Mouse (Mus musculus) gastrocnemius, postnatal 25 days (tissue): ENCODE measurements around the gene Uhrf1. TPM values are rescaled to one million over a fixed set of nuclear protein-coding genes. Genes with fewer than 3 reads are reported as not detected.

Source experiments
- DNase-seq: peaks from one replicate; pipeline ENCODE4 v3.0.0; 2022
- total RNA-seq, 2 experiments: library from RNA; stranded (reverse); gene quantifications; 1 replicate in 1 of 2; 2 replicates in 1 of 2; pipeline ENCODE4 v1.2.3; 2021

Gene Uhrf1
- total RNA-seq, 2 experiments from 2014 or later = 2.6 to 2.7 TPM

- DNase-seq = no peak
Measured at GRCm38 (mm10) chr17:56300186-56300585, 2.9 kb upstream of the Uhrf1 start, which contains the start of gene Arrdc5. Arrdc5 (minus strand) TSS chr17:56300286.

GRCm38 (mm10) chr17:56302363-56302996 is 641 bp upstream of the Uhrf1 start:
- DNase-seq = no peak

DNA sequence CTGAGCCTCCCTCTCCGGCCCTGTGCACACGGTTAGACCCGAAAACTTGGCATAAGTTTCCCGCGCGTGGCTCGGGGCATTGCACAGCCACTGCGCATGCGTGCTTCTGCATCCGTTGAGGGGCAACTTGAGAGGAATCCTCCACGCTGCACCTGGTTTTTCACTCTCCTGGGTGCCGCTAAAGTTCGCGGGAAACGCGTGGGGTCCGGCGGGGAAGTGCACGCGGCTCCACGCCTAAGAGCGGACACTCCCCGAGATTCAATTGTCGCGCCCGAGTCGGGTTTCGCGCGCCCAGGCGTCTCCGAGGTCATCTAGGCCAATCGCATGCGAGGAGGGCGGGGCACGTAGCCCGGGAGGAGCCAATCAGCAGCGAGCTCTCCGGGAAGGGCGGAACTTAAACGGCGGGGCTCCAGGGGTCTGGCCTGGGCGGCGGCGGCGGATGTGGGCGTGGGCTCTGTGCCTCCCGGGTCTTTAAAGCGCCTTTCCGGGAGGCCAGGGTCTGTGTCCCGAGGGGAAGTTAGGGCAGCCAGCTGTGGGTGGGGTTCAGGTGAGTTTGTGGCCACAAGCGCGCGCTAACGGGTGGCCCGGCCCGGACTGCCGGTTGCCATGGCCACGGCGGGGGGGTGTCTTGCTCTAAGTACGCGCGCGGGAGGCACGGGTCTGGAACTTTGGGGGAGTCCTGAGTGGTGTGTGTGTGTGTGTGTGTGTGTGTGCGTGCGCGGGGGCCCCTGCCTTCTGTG is 896 bp downstream of the Uhrf1 start:
- DNase-seq = peak; percentile 95

- no peak for DNase-seq
Measured at GRCm38 (mm10) chr17:56304718-56305117, 1.6 kb downstream of the Uhrf1 start.

- DNase-seq = no peak
Measured at GRCm38 (mm10) chr17:56305156-56305555, 2.0 kb downstream of the Uhrf1 start.

DNA sequence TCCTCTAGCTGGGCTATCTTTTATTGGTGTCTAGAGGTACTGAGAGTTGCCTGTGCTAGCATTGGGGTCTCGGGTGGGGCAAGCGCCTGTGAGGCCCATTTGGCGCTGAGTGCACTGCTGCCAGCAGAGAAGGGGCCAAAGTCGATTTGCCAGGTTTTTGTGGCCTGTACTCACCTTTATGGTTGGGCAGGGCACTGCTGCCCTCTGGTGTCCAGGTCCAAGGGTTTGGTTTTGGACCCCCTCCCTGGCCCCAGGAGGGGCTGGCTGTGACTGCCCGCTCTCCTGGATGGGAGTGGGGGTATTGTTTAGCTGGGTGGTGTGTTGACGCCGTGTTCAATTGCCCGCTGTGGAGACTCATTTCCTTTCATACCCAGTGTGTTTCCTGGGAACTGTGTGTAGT is 2.7 kb downstream of the Uhrf1 start:
- DNase-seq = no peak

- DNase-seq = no peak
Measured at GRCm38 (mm10) chr17:56308088-56308487, 5.0 kb downstream of the Uhrf1 start.

DNA sequence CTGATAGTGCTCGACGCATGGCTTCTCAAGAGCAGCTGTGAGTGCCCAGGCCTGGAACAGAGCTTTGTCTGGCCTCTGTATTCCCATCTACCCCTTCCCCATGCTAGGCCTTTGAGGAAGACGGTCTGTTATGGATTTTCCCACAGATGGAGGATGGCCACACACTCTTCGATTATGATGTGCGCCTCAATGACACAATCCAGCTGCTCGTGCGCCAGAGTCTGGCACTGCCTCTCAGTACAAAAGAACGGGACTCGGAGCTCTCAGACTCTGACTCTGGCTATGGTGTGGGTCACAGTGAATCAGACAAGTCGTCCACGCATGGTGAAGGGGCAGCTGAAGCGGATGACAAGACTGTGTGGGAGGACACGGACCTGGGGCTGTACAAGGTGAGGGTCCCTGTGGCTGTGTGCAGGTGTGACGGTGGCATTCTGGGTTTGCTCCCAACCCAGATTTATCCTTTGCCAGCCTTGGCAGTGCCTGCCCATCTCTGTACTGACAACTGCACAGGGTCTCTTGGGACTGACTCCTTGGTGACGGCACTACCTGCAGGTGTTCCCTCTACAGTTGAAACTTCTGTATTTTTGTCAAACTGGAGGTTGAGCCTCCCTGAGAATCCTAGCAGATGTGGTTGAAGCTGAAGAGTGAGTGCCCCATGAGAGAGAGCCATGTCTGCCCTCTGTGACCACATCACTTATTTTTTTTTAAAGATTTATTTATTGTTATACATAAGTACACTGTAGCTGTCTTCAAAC is 6.2 kb downstream of the Uhrf1 start:
- no peak for DNase-seq

DNA sequence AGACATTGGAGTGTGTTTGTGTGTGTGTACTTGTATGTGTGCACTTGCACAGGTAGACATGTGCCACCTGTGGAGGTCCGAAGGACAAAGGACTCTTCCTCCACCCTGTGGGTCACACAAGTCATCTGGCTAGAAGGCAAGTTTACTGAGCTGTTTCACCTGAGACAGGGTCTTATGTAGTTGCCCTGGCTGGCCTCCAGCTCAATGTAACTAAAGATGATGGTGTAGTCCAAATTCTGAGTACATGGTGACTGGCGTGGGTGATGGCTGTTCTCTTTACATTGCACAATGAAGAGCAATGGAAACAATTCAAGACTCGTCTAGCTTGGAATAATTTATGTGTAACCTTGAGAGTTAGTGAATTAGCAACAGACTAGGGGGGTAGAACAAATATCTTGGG is 21.3 kb downstream of the Uhrf1 start:
- no peak for DNase-seq

- peak; percentile 100 for DNase-seq
Measured at GRCm38 (mm10) chr17:56325450-56326152, 22.5 kb downstream of the Uhrf1 start, which contains the start of gene Kdm4b. Kdm4b (plus strand) TSS chr17:56326062.

GRCm38 (mm10) chr17:56326153-56327147 is 23.3 kb downstream of the Uhrf1 start:
- no peak for DNase-seq

DNA sequence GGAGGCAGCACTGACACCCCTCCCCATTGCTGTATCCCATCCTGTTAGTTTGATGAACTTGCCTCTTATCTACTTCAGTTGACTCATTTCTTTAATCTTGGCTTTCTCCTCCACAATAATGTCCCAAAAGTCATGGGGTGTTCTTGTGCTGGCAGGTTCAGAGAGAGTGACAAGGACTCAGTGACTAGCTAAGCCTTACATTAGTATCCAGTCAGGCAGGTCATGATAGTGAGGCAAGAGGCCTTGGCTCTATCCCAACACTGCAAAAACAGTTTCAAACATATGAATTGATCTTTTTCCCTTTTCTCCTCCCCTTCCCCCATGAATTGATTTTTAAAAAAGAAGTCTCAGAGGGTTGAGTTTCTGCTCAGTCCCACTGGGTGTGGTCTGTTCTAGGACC is 26.1 kb downstream of the Uhrf1 start:
- DNase-seq = no peak

DNA sequence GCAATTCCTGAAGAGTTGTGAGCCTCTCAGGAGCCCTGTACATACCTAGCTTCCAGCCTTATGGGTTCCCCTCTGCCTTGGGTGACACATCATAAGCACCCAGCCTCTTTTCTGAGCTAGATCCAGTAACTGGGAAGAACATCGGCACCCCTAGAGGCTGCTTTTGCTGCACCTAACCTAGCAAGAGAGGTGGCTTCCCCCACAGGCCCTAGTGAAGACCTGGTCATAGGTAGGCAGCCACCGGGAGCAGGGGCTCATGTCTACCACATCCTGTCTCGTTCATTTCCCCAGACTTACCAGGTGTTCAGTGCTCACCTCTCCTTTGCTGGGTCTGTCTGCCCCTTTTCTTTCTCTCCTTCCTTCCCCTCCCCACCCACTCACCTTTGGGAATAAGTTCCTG is 27.2 kb downstream of the Uhrf1 start:
- DNase-seq = no peak

- peak; percentile 57 for DNase-seq
Measured at GRCm38 (mm10) chr17:56331256-56331655, 28.1 kb downstream of the Uhrf1 start.

- DNase-seq = no peak
Measured at GRCm38 (mm10) chr17:56332987-56333386, 29.9 kb downstream of the Uhrf1 start.

DNA sequence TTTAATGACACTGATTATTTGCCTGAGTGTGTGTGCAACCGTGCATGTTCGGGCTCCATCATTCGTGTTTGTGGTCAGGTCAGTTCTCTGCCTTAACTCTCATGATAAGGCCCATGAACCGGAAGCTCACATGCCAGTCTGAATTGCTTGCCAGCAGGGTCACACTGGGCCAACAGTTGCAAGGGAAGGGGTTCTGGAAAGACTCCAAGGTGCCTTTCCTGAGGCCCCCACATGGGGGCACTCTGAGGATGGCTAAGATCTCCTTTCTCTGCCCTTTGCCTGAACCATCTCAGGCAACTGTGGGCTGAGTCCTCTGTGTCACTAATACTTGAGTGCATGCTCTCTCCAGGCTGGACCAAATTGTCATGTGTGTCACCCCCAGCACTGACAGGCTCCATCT is 34.1 kb downstream of the Uhrf1 start:
- DNase-seq = peak; percentile 48

GRCm38 (mm10) chr17:56337791-56338190 is 34.7 kb downstream of the Uhrf1 start:
- no peak for DNase-seq

DNA sequence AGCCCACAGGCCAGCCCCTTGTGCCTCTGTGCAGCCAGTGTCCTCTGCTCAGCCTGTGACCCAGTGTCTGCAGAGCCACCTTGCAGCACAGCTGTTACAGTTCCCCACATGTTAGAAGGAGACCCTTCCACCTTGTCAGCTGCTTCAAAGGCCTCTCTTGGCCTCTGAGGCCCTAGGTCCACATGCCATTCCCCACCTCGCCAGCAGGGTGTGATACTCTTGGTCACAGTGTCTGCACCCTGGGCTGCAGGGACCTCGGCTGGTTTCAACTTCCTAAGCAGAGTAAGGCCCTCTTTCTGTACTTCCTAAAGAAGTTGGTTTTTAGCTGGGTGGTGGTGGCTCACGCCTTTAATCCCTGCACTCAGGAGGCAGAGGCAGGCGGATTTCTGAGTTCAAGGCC is 35.8 kb downstream of the Uhrf1 start:
- DNase-seq = no peak

GRCm38 (mm10) chr17:56340717-56341116 is 37.6 kb downstream of the Uhrf1 start:
- no peak for DNase-seq

DNA sequence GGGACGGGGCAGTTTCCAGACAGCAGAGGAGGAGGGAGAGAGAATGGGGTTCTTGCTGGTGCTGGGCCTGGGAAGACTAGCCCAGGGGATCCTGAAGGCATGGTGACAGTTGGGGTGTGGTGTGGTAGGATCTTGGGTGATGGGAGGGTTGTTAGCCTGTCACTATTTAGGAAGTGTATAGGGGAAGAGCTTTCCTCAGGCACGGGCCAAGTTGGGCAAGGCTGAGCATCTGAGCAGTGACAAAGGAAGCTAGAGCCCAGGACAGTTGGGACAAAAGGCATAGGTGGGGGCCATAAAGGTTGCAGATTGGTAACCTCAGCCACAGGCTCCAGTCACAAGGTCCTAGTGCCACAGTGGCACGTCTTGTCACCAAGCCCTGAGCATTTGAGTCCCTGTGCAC is 40.3 kb downstream of the Uhrf1 start:
- DNase-seq = no peak

DNA sequence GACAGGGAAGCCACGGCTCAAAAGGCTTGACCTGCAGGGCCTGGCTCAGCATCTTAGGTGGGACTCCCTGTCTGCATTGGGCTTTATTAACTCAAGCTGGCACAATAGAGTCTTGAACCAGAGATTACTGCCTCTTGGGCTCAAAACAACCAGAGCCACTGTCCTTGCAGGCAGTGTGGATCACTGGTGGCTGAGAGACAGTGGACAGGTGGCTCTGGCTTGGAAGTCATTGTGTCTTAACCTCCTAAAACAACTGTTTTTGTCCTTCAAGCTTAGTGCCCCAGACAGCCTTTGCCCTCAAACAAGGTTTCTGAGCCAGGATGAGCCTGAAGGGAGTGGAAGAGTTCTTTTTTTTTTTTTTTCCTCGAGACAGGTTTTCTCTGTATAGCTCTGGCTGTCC is 42.2 kb downstream of the Uhrf1 start:
- no peak for DNase-seq
